Mouse (Mus musculus) stomach, adult 2 months (tissue): ENCODE measurements around the gene Speer4f2. TPM values are rescaled to one million over a fixed set of nuclear protein-coding genes. Genes with fewer than 3 reads are reported as not detected.

Experiments
- polyA plus RNA-seq: library from polyadenylated mRNA; depleted of rRNA; stranded (reverse); fragments of >200 nt; gene quantifications from 2 replicates; pipeline ENCODE4 v1.2.3, GENCODE M21; 2012; rRNA removed

The Speer4f2 gene
- polyA plus RNA-seq: not detected in 2 replicates

GRCm38 (mm10) chr5:17372880-17373279 is at the start of gene Speer4f2:
Gene Speer4f2, plus strand, starts transcription at chr5:17373180.

Other genes starting within 250 kb of the Speer4f2 start
- not detected in 2 replicates for gene Speer4f1, start 102.9 kb downstream of the Speer4f2 start, polyA plus RNA-seq
- gene Sema3c, start 201.1 kb downstream of the Speer4f2 start, polyA plus RNA-seq: 5.2 and 5.7 TPM in 2 replicates